Mouse (Mus musculus): Measurements from ENCODE around the gene F930015N05Rik.

Gene F930015N05Rik

DNA sequence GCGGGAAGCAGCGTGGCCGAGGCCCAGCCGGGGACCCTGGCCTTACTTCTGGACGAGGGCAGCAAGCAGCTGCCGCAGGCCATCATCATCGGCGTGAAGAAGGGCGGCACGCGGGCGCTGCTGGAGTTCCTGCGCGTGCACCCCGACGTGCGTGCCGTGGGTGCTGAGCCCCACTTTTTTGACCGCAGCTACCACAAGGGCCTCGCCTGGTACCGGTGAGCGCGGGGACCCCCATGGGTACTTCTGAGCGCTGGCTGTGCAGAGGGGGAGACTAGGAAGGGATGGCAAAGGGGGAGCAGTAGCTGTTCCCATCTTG lies at the start of gene F930015N05Rik:
TSS of gene F930015N05Rik (minus strand) at position 242 of the 316 bp plus-strand sequence.
- DNase-seq, result no peak

DNA sequence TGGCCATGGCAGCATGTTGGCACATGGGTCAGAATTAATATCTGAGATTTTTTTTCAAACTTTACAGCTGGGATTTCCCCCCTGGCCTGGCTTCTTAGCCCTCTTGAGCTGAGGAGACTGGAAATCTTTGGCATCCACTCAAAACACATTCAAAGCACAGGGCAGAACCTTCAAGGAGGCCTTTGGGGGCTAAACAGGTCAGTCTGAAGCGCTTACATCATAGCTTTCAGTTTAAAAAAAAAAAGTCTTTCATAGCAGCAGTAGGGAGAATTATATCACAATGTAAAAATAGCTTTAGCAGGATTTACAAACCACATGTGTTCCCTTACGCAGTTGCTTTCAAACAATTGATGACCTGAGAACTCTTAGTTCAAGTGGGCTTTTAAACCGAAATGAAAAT lies 45.0 kb upstream of the F930015N05Rik start:
- DNase-seq, result no peak

DNA sequence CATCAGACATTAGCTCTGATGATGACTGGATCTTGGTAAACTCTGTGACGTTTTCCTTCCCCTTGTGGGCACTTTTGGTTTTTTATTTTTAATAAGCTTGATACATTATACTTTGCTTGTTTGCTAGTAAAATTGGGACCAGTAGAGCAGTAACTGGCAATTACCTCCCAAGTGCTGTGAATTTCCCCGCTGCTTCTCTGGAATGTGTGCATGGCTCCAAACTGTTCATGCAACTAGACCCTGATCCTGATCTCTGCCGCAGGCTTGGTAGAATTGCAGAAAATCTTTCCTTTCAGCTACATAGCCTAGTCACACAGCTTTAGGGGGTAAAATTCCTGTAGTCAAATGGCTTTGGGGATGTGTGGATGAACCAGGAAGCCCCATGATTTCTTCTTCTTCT lies 37.2 kb upstream of the F930015N05Rik start:
- DNase-seq, result no peak

DNA sequence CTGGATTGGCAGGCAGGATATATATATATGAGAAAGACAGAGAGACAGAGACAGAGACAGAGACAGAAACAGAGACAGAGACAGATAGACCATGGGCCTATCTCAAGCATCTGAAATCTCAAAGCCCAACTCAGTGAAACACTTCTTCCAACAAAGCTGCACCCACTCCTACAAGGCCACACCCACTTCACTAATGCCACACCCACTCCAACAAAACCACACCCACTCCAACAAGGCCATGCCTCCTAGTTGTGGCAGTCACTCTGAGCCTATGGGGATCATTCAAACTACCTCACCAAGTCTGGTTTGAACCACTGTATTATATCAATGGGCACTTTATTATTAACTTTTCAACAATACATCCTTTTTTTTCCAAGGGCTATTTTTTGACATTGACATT lies 34.2 kb upstream of the F930015N05Rik start:
- DNase-seq, result no peak

DNA sequence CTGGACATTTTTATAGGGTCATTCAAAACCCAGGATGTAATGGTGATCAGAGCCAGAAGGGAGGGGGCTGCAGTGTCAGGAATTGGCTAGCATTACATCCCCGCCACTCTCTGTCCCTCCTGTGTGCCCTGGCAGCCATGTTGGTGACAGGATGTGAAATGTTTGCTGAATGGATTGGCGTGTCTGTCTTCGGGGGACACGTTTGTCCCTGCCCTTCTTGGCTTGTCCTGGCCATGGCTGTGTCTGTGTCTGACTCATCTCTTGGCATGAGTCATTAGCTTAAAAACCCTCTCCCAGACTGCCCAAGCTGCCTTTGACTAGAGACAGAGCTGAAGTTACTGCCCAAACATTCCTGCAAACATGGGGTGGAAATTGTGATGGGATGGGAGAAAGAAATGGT lies 32.3 kb upstream of the F930015N05Rik start:
- DNase-seq, result no peak

DNA sequence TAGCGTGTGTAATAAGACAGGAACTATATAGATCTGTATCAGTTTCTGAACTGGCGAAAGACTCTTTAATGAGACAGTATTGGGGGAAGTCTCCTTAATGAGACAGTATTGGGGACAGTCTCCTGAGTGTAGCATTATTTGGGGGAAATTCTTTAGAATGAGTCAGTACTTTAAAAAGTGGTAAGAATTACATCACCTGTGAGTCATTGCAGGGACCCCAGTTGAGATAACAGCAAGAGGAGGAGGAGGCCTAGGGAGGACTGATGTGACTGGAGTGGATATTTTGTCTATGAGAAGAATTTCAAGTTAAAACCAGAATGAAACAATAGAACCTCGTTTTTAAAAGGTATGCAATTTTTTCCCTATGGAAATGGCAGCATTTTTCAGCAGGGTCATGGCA lies 25.3 kb upstream of the F930015N05Rik start:
- DNase-seq, result no peak

DNA sequence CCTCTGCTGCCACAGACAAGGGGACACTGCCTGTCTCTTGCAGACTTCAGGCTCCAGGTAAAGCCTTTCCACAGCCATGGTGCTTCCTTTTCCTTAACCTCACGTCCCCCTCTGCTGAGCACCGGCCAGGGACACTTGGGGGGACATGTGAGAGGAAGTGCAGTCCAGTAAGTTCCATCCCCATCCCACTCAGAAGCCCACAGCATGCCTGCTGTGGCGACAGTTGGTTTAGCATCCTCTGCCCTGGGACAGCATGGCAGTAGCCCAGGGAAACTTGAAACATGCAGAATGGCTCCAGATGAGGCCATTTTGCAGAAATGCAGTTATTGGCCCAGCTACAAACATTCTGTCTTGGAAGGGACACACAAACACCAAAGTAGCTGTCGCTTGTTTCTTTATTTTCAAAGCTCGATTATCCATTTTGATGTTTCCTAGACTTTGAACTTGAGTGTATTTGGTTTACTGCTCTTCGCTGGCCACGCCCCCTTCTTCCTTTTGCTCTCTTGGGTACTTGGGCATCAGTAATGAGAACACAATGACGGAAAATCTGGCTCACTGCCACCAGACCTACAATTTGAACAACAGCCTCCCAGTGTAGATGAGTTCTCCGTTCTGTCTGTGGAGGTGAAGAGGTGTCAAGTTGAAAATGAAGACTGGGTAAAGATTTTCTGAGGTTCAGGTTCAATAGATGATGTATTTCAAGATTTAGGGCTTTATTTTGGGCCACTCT lies 12.3 kb upstream of the F930015N05Rik start:
- no peak for DNase-seq

DNA sequence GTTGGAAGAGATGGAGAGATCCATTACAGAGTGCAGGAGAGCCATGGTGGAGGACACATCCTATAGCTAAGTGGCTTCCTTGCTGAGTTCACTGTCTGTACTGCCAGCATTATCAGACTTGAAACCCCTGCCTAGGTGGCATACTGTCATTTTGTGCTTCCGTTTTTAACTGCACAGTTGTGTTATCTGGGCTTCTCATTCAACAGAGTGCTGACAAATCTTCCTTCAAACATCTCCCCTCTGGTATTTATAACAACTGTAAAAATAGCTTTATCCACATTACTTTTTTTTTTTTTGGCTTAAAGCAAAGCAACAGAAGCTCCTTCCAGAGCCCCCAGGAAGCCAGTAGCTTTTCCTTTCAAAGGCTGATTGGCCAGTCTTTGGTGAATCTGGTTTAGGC lies 8.8 kb upstream of the F930015N05Rik start:
- DNase-seq, result no peak

DNA sequence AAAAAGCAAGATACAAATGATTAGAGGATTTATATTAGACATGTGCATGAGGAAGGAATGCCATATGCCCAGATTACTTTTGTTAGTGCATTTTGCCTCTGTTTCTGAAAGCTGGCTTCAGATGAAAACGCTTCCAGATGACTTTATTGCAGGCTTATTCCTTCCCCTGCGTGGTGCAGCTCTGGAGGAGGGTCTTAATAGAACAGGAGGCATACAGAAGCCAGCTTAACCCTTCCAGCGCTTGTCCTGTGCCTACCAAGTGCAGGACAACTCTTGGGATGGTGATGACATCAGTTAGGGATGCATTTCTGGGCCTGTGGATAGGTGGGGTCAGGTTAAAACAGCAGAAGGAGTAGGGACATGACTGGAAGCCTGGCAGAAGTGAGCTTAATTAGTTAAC lies 6.2 kb upstream of the F930015N05Rik start:
- no peak for DNase-seq

DNA sequence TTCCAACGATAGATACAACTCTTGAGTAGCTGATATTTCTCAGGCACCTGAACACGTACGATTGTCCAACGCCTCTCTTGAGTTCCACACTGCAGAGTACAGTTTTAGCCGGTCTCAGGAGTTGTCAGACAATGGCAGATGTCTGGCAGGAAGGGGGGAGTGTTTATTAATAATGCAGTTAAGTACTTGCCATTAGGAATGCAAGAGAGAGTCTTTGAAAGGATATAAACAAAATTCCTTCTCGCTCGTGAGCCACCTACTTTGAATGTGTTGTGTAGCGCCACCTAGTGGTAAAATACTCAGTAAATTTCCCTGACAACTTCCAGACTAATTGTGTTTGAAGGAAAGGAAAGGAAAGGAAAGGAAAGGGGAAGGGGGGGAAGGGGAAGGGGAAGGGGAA lies 5.7 kb upstream of the F930015N05Rik start:
- peak; percentile 9 for DNase-seq

DNA sequence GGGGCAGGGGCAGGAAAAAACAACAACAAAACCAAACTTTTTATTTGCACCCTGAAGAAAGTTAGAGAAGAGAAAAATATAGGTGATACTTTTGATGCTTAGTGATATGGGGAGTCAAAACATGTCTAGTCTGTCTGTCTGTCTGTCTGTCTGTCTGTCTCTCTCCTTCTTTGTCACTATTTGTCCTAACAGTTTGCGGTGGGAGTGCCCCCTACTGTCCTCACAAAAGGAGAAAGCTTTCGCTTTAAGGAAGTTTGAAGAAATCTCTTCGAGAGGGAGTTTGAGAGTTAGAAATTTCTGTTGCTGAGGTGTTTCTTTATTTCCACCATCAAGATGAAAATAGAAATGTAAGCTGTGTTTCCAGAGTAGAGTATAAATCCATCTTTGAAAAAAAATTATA lies 2.5 kb upstream of the F930015N05Rik start:
- DNase-seq, result no peak

DNA sequence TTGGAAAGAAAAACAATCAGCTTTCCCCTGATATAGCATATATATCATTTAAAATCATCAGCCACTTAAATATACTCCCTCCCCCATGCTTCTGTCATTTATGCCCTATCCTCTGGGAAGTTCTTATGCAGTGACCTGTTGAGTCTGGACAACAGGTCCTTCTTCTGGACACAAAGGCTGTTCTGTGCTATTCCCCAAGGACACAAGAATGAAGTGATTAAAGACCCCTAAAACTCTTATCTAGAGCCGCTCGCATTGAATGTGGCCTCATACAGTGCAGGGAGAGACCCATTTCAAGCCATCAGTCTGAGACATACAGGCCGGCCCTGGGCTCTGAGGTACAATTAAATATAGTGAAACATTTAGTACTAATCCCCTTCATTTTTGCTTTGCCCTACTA lies 1.3 kb upstream of the F930015N05Rik start:
- DNase-seq, result no peak

DNA sequence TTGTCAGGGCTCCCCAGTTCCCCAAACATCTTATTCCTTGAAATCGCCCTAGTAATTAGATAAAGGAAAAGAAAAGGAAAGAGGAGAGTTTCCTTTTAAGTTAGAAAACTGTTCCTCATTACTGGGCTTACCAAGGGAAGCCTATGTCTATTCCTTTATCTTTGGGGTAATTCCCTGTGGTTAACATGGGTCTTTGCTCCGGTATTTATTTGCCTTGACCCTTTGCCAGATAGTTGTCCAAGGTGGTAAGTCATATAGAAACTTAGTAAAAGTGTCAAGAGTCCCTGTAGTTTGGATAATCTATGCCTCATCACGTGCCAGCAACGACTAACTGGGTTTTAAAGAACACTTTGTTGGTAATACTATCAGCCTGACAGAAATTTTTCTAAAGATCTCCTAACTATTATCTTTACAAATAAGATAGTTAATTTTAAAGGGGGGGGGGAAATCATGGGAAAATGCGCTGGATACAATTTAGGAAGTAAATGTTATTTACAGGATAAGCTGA lies 392 bp upstream of the F930015N05Rik start:
- no peak for DNase-seq

DNA sequence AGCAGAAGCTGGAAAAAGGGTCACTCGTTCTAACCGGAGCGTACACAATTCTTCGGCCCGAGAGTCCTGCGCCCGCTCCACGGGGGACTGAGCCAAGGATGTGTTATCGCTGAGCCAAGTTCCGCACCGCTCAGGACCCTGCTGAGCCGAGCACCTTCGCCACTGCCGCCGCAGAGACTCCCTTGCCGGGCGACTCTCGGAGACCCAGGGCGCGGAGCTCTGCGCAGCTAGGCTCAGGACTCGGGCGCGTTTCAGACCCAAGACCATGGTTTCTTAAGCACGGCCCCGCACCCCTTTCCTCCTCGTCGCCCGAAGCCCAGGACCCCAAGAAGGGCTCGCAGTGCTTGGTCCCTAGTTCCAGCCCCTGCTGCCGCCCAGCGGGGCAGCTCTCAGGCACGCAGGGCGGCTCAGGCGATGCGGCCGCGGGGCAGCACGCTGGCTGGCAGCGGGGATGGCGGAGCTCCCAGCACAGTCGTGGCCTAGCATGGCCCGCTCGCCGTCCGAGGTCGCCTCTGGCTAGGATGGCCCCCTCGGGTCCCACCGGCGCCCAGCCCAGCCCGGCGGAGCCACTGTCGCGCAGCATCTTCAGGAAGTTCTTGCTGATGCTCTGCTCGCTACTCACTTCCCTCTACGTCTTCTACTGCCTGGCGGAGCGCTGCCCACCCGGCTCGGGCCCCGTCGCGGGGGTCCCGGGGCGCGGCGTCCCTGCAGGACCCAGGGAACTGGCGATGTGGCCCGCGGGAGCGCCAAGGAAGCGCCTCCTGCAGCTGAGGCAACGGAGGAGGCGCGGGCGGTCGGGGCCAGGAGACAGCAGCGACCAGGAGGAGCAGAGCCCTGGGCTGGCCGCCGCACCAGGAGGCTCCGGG lies 674 bp downstream of the F930015N05Rik start:
- DNase-seq, result no peak

DNA sequence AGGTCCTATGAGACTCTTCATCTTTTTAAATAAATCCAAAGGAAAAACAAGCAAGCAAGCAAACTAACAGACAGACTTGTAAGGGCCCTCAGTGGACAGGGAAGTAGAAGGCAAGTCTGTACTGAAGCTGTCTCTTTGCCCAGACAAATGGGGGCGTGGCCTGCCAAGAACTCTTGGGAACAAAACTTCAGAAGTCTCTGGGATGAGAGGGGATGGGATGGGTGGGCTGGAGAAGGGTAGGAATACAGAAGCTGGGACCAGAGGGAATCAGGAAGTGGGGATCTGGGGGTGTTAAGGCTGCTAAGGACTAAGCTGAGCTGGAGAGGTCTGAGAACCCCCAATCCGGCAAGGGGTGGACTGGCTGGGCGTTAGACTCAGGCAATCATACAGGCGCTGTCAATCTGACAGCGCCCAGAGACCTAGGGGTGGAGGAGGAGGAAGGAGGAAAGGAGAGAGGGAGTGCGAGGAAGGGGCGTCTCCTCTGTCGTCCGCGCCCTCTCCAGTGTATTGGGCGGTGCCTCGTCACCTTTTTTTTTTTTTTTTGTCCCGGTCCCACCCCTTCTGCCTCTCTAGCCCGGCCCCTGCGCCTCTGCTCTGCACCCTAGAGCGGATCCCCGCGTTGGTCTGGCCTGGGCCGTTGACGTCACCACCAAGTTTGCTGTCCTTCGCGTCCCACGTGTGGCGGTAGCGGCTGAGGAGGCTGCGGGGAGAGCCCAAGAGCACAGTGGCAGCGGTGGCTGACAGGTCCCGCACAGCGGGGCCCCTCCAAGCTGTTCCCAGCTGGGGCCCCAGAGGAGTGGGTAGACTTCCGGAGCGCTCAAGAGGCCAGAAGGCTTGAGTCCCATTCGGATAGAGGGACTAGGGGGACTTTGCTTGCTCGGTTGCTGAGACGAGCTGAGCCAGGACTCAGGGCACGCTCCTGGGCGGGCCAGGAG lies 1.6 kb downstream of the F930015N05Rik start, which contains the start of gene Hs3st3a1:
TSS of gene Hs3st3a1 (plus strand) at position 722 of the 935 bp plus-strand sequence.
- DNase-seq, result no peak

DNA sequence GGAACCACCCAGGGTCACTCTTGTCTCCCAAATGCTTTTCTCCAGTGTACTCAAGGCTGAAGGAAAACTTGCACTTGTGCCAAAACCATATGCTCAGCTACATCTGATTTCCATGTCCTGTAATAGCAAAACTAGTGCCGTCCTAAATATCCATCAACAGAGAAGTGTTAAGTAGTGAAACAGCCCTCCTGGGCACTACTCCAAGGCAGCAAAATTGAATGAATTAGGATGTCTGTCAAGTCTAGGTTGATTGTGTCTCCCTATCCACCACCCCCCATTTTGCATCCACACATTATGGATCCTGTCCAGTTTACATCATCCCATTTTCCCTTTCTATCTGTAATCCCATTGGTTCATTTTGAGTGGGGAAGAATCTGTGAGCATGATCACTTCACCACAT lies 17.5 kb downstream of the F930015N05Rik start:
- DNase-seq, result no peak

DNA sequence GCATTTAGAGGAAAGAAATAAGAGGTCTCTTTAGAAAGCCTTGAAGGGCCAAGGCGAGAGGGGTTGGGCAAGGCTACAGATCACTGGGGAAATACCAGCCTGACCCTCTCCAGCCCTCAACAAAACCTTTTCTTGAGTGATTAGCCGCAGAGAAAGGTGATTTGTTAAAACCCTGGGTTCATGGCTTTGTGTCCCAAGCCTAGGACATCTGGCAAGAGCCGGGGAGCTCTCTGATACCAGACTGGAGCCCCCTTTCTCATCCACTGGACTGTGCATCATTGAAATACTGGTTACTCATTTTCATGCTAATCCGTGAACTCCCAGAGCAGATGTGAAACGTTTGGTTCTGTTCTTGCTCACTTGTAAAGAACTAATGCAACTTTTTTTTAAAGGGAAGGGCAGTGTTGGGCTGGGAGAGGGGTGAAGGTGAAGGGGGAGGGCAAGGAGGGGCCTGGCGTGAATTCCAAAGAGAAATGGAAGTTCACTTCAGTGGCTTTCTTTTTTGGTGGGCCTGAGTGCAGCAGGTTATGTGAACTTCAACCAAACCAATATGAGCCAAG lies 35.8 kb downstream of the F930015N05Rik start:
- DNase-seq, result no peak

DNA sequence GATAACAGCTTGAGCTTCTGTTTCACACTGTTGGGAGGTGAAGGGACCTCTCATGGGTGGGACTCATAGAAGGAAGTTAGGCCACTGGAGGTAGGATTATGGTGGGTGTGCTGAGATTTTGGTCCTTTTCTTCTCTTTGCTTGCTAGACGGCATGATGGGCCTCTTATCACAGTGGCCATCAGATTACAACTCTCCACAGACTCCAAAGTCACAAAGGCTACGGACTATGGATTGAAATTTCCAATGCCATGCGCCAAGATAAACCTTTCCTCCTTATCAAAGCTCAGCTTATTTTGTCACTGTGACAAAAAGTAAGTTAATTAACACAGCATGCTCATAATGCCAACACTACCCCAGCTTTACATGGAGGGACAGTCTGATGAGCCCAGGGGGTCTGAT lies 38.8 kb downstream of the F930015N05Rik start:
- DNase-seq, result no peak

DNA sequence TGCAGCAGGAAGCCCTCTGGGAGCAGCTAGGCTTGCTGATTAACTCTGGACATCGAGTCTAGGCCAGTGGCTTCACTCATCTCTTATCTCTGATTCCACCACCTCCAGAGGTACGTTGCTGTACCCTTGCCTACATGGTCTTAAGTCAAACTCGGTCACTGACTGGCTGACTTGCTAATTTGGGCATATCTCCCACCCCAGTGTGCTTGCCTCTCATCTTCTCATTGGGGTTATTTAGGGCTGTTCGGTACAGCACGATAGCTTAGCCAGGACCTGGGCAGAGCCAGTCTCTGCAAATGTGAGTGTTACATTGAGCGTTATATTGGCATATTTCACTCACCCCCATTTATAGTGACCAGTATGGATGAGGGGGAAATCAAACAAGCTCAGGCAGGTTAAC lies 39.5 kb downstream of the F930015N05Rik start:
- no peak for DNase-seq

DNA sequence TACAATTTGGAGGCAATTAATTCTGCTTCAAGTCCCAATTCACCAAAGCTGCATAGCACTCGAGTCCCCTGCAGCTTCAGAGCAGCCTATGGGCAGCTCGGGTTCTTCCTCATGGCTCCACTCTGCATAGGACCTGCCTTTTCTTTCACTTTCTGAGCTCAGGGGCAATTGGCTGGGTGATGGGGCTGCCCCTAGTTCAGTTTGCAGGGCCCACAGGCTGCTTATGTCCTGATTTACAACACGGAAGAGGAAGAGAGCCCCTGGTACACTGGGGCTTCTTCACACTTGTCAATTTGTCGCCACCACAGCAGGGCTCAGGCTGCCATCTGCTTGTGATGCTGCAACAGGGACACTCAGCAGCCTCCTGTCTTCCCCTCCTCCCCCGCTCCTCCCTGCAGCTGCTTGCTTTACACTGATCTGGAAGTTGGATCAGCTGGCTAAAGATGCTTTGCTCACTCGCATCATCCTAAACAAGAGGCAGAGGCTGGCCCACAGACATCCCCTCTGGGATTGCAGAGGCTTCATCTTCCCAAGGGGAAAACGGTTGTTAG lies 40.0 kb downstream of the F930015N05Rik start:
- no peak for DNase-seq

DNA sequence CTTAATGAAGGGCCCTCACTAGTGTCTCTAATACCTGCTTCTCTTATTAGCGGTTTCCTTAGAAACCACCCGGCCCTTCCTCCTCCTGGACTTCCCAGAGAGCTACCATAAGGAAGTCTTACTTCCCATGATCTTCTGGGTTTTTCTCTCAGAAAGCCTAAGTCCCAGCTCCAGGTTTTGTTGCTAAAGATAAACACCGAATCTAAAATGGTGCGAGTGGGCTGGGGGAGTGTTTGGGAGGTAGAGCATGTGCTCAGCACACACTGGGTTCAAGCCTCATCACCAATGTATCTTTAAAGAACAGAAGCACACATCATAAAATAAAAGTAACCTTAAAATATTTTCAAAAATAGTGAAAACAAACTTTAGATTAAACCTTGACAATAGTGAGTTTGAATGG lies 50.1 kb downstream of the F930015N05Rik start:
- DNase-seq, result no peak
